Mouse (Mus musculus) MEL (cell line): ENCODE results near the gene Spint2. TPM values are rescaled to one million over a fixed set of nuclear protein-coding genes. Genes with fewer than 3 reads are reported as not detected.

Experiments
- DNase-seq: peaks from one replicate; pipeline ENCODE4 v3.0.0; 2011; ENCODE audit warnings: low read depth, low spot score
- H3K27ac ChIP-seq: 2 replicates; pipeline ENCODE4 v1.5.1; 2012; ENCODE audit warnings: low read depth, mild to moderate bottlenecking, control low read depth, low read length, moderate library complexity; ENCODE audit not compliant: control insufficient read depth
- H3K27me3 ChIP-seq, 2 experiments: fragments of 150-350 bp in 1 of 2; sonication (generic) in 1 of 2; 2 replicates each; pipeline ENCODE4 v1.6.1; 2012; ENCODE audit warnings: low read length in 2 of 2, mild to moderate bottlenecking in 2 of 2, improper control_type of control experiment in 1 of 2, moderate library complexity in 1 of 2; ENCODE audit not compliant: insufficient read depth in 2 of 2, control insufficient read depth in 1 of 2
- H3K36me3 ChIP-seq, 2 experiments: 2 replicates each; pipeline ENCODE4 v1.6.1; 2012 to 2014; ENCODE audit warnings: low read length in 2 of 2, improper control_type of control experiment in 1 of 2, inconsistent platforms in 1 of 2, mild to moderate bottlenecking in 1 of 2; ENCODE audit not compliant: insufficient read depth in 2 of 2, control insufficient read depth in 1 of 2
- H3K4me1 ChIP-seq, 2 experiments: fragments of 150-350 bp in 1 of 2; sonication (generic) in 1 of 2; 2 replicates each; pipeline ENCODE4 v1.6.1; 2012; ENCODE audit warnings: low read length in 2 of 2, improper control_type of control experiment in 1 of 2, mild to moderate bottlenecking in 1 of 2; ENCODE audit not compliant: insufficient read depth in 2 of 2, control insufficient read depth in 1 of 2
- H3K4me3 ChIP-seq, 2 experiments: fragments of 150-350 bp in 1 of 2; sonication (generic) in 1 of 2; 2 replicates each; pipeline ENCODE4 v1.5.1; 2012; ENCODE audit warnings: low read depth in 2 of 2, low read length in 2 of 2, mild to moderate bottlenecking in 2 of 2, moderate library complexity in 2 of 2, control low read depth in 1 of 2, improper control_type of control experiment in 1 of 2; ENCODE audit not compliant: control insufficient read depth in 1 of 2, insufficient read depth in 1 of 2
- H3K79me2 ChIP-seq: 2 replicates; pipeline ENCODE4 v1.6.1; 2012; ENCODE audit warnings: mild to moderate bottlenecking, low read length, moderate library complexity; ENCODE audit not compliant: control insufficient read depth, poor library complexity, insufficient read depth
- H3K9ac ChIP-seq: 2 replicates; pipeline ENCODE4 v1.6.1; 2012; ENCODE audit warnings: low read depth, mild to moderate bottlenecking, control low read depth, low read length, moderate library complexity; ENCODE audit not compliant: control insufficient read depth, poor library complexity, severe bottlenecking
- H3K9me3 ChIP-seq: fragments of 150-350 bp; sonication (generic); replicated peaks from 2 replicates; pipeline ENCODE4 v1.6.1; 2012; ENCODE audit warnings: mild to moderate bottlenecking, low read length, improper control_type of control experiment, moderate library complexity; ENCODE audit not compliant: insufficient read depth
- BHLHE40 ChIP-seq: IDR thresholded peaks from 2 replicates; pipeline ENCODE4 v1.6.1; 2012; ENCODE audit warnings: low read depth, mild to moderate bottlenecking, inconsistent platforms, low read length, improper control_type of control experiment, borderline replicate concordance
- CHD1 ChIP-seq: IDR thresholded peaks from 2 replicates; pipeline ENCODE4 v1.6.1; 2012; ENCODE audit warnings: low read depth, mild to moderate bottlenecking, inconsistent platforms, low read length, improper control_type of control experiment
- CHD2 ChIP-seq: IDR thresholded peaks from 2 replicates; pipeline ENCODE4 v1.6.1; 2011; ENCODE audit warnings: low read length, improper control_type of control experiment
- CTCF ChIP-seq, 3 experiments: IDR thresholded peaks in 2 of 3; conservative IDR thresholded peaks in 1 of 3; 2 replicates each; pipeline ENCODE4 v1.5.1; 2011 to 2012; ENCODE audit warnings: low read length in 3 of 3, low read depth in 2 of 3, mild to moderate bottlenecking in 2 of 3, improper control_type of control experiment in 1 of 3, inconsistent platforms in 1 of 3, mixed read lengths in 1 of 3, moderate library complexity in 1 of 3; ENCODE audit not compliant: control insufficient read depth in 1 of 3, insufficient read depth in 1 of 3, poor library complexity in 1 of 3, severe bottlenecking in 1 of 3
- E2F4 ChIP-seq: IDR thresholded peaks from 2 replicates; pipeline ENCODE4 v1.6.1; 2011; ENCODE audit warnings: low read depth, low read length, improper control_type of control experiment, borderline replicate concordance
- ELF1 ChIP-seq: IDR thresholded peaks from 2 replicates; pipeline ENCODE4 v1.6.1; 2014; ENCODE audit warnings: low read depth, mild to moderate bottlenecking, inconsistent platforms, low read length, improper control_type of control experiment, moderate library complexity
- EP300 ChIP-seq, 2 experiments: IDR thresholded peaks; 2 replicates each; pipeline ENCODE4 v1.6.1; 2011; ENCODE audit warnings: improper control_type of control experiment in 2 of 2, low read length in 2 of 2, low read depth in 1 of 2, mild to moderate bottlenecking in 1 of 2
- ETS1 ChIP-seq: IDR thresholded peaks from 2 replicates; pipeline ENCODE4 v1.6.1; 2012; ENCODE audit warnings: low read depth, mild to moderate bottlenecking, inconsistent platforms, low read length, improper control_type of control experiment, moderate library complexity
- GABPA ChIP-seq: IDR thresholded peaks from 2 replicates; pipeline ENCODE4 v1.6.1; 2012; ENCODE audit warnings: low read depth, mild to moderate bottlenecking, inconsistent platforms, low read length, improper control_type of control experiment, moderate library complexity
- GATA1 ChIP-seq: IDR thresholded peaks from 2 replicates; pipeline ENCODE4 v1.6.1; 2011; ENCODE audit warnings: low read depth, low read length, improper control_type of control experiment
- HCFC1 ChIP-seq: IDR thresholded peaks from 2 replicates; pipeline ENCODE4 v1.6.1; 2012; ENCODE audit warnings: low read depth, mild to moderate bottlenecking, inconsistent platforms, low read length, improper control_type of control experiment, moderate library complexity
- JUND ChIP-seq: IDR thresholded peaks from 2 replicates; pipeline ENCODE4 v1.6.1; 2011; ENCODE audit warnings: low read depth, mild to moderate bottlenecking, improper control_type of control experiment, low read length
- KAT2A ChIP-seq: conservative IDR thresholded peaks from 2 replicates; pipeline ENCODE4 v1.6.1; 2012; ENCODE audit warnings: low read depth, low read length, improper control_type of control experiment, inconsistent platforms
- MAFK ChIP-seq: IDR thresholded peaks from 2 replicates; pipeline ENCODE4 v1.6.1; 2011; ENCODE audit warnings: low read depth, mild to moderate bottlenecking, low read length, improper control_type of control experiment, borderline replicate concordance
- MAX ChIP-seq: IDR thresholded peaks from 2 replicates; pipeline ENCODE4 v1.6.1; 2011; ENCODE audit warnings: low read length, improper control_type of control experiment
- MAZ ChIP-seq: IDR thresholded peaks from 2 replicates; pipeline ENCODE4 v1.6.1; 2012; ENCODE audit warnings: low read depth, mild to moderate bottlenecking, inconsistent platforms, low read length, improper control_type of control experiment
- MEF2A ChIP-seq: IDR thresholded peaks from 2 replicates; pipeline ENCODE4 v1.6.1; 2014; ENCODE audit warnings: low read depth, mild to moderate bottlenecking, inconsistent platforms, low read length, improper control_type of control experiment; ENCODE audit not compliant: poor library complexity, insufficient replicate concordance, severe bottlenecking; ENCODE audit errors: extremely low read depth
- MYB ChIP-seq: IDR thresholded peaks from 2 replicates; pipeline ENCODE4 v1.6.1; 2011; ENCODE audit warnings: mild to moderate bottlenecking, low read depth, low read length, improper control_type of control experiment
- MYC ChIP-seq: IDR thresholded peaks from 2 replicates; pipeline ENCODE4 v1.6.1; 2011; ENCODE audit warnings: low read depth, mild to moderate bottlenecking, low read length, improper control_type of control experiment, moderate library complexity
- NELFE ChIP-seq: IDR thresholded peaks from 2 replicates; pipeline ENCODE4 v1.6.1; 2011; ENCODE audit warnings: low read depth, low read length, improper control_type of control experiment
- NRF1 ChIP-seq: IDR thresholded peaks from 2 replicates; pipeline ENCODE4 v1.6.1; 2014; ENCODE audit warnings: low read depth, mild to moderate bottlenecking, inconsistent platforms, low read length, improper control_type of control experiment, moderate library complexity; ENCODE audit not compliant: poor library complexity, insufficient read depth, severe bottlenecking
- POLR2A ChIP-seq, 2 experiments: IDR thresholded peaks; 2 replicates each; pipeline ENCODE4 v1.6.1; 2011 to 2012; ENCODE audit warnings: low read length in 2 of 2, mild to moderate bottlenecking in 2 of 2, control low read depth in 1 of 2, improper control_type of control experiment in 1 of 2, low read depth in 1 of 2, moderate library complexity in 1 of 2; ENCODE audit not compliant: control insufficient read depth in 1 of 2, insufficient read depth in 1 of 2, poor library complexity in 1 of 2
- POLR2AphosphoS2 ChIP-seq: IDR thresholded peaks from 2 replicates; pipeline ENCODE4 v1.6.1; 2011; ENCODE audit warnings: low read length, improper control_type of control experiment
- POLR2AphosphoS5 ChIP-seq: IDR thresholded peaks from 2 replicates; pipeline ENCODE4 v1.6.1; 2012; ENCODE audit warnings: low read depth, borderline replicate concordance, mild to moderate bottlenecking, inconsistent platforms, low read length, moderate library complexity, mixed read lengths
- RAD21 ChIP-seq: IDR thresholded peaks from 2 replicates; pipeline ENCODE4 v1.6.1; 2011; ENCODE audit warnings: mild to moderate bottlenecking, low read depth, low read length, improper control_type of control experiment
- RCOR1 ChIP-seq: IDR thresholded peaks from 2 replicates; pipeline ENCODE4 v1.6.1; 2012; ENCODE audit warnings: low read depth, mild to moderate bottlenecking, inconsistent platforms, low read length, improper control_type of control experiment
- SIN3A ChIP-seq: IDR thresholded peaks from 2 replicates; pipeline ENCODE4 v1.6.1; 2012; ENCODE audit warnings: low read length, improper control_type of control experiment, inconsistent platforms
- SMC3 ChIP-seq: IDR thresholded peaks from 2 replicates; pipeline ENCODE4 v1.6.1; 2011; ENCODE audit warnings: low read depth, low read length, improper control_type of control experiment
- TAL1 ChIP-seq: IDR thresholded peaks from 2 replicates; pipeline ENCODE4 v1.6.1; 2012; ENCODE audit warnings: mild to moderate bottlenecking, inconsistent platforms, low read length, moderate library complexity, mixed read lengths
- TBP ChIP-seq: IDR thresholded peaks from 2 replicates; pipeline ENCODE4 v1.8.0; 2011; ENCODE audit warnings: low read depth, low read length, improper control_type of control experiment
- TCF12 ChIP-seq: IDR thresholded peaks from 2 replicates; pipeline ENCODE4 v1.6.1; 2014; ENCODE audit warnings: low read depth, mild to moderate bottlenecking, inconsistent platforms, low read length, improper control_type of control experiment, moderate library complexity
- UBTF ChIP-seq: IDR thresholded peaks from 2 replicates; pipeline ENCODE4 v1.6.1; 2012; ENCODE audit warnings: low read depth, mild to moderate bottlenecking, inconsistent platforms, low read length, improper control_type of control experiment, moderate library complexity, borderline replicate concordance; ENCODE audit not compliant: insufficient read depth
- USF1 ChIP-seq: IDR thresholded peaks from 2 replicates; pipeline ENCODE4 v1.6.1; 2014; ENCODE audit warnings: low read depth, mild to moderate bottlenecking, inconsistent platforms, low read length, improper control_type of control experiment, moderate library complexity
- USF2 ChIP-seq, 2 experiments: IDR thresholded peaks; 2 replicates each; pipeline ENCODE4 v1.6.1; 2011 to 2012; ENCODE audit warnings: improper control_type of control experiment in 2 of 2, low read length in 2 of 2, borderline replicate concordance in 1 of 2, inconsistent platforms in 1 of 2, low read depth in 1 of 2, mild to moderate bottlenecking in 1 of 2; ENCODE audit not compliant: insufficient read depth in 1 of 2
- ZC3H11A ChIP-seq: IDR thresholded peaks from 2 replicates; pipeline ENCODE4 v1.6.1; 2012; ENCODE audit warnings: low read depth, mild to moderate bottlenecking, inconsistent platforms, low read length, improper control_type of control experiment
- ZKSCAN1 ChIP-seq: IDR thresholded peaks from 2 replicates; pipeline ENCODE4 v1.6.1; 2012; ENCODE audit warnings: low read depth, mild to moderate bottlenecking, inconsistent platforms, low read length, improper control_type of control experiment, moderate library complexity
- ZMIZ1 ChIP-seq: IDR thresholded peaks from 2 replicates; pipeline ENCODE4 v1.6.1; 2012; ENCODE audit warnings: low read depth, mild to moderate bottlenecking, inconsistent platforms, low read length, improper control_type of control experiment, moderate library complexity
- ZNF384 ChIP-seq: IDR thresholded peaks from 2 replicates; pipeline ENCODE4 v1.6.1; 2012; ENCODE audit warnings: low read depth, mild to moderate bottlenecking, inconsistent platforms, low read length, improper control_type of control experiment
- polyA plus RNA-seq, 2 experiments: library from polyadenylated mRNA; stranded (reverse) in 1 of 2; unstranded in 1 of 2; fragments of >175 nt in 1 of 2; fragments of >200 nt in 1 of 2; gene quantifications; 2 replicates each; pipeline versions ENCODE4 v1.2.1 to v1.2.4; 2012; ENCODE audit warnings: low replicate concordance in 2 of 2, low read depth in 1 of 2; ENCODE audit not compliant: insufficient read length in 2 of 2, insufficient read depth in 1 of 2, missing spikeins in 1 of 2
- total RNA-seq: library from RNA; depleted of rRNA; stranded (reverse); fragments of 300-350 nt; gene quantifications from 2 replicates; pipeline ENCODE4 v1.2.3, GENCODE M21; 2012

Spint2 gene
- total and polyA plus RNA-seq, 3 experiments, result 78.1 to 131 TPM; not detected in 1

- Histone ChIP-seq H3K27ac (no peak overlapping the region), H3K4me1 (peaks cover 7 to 16% of the 10 kb centered on the region in 2 experiments), H3K36me3 (peaks cover 0 to 8% of the 10 kb centered on the region in 2 experiments; a peak in 2 of 4 replicates), H3K4me3 (peak overlapping the region in 1 of 2 experiments; percentile 26; a peak in 1 of 4 replicates), H3K27me3 (no peaks in the 10 kb centered on the region), H3K79me2 (no peaks in the 10 kb centered on the region; the same call in 1 of the 2 replicates), H3K9me3 (no peaks in the 10 kb centered on the region), H3K9ac (no peak overlapping the region)
- DNase-seq, result peak; percentile 87
- TF ChIP-seq MAFK, result peak; percentile 60; the same call in 1 of the 2 replicates
- TF ChIP-seq NELFE, result no peak
- no peak for TF ChIP-seq CHD1
- TF ChIP-seq HCFC1, result no peak
- peak; percentile 66 for TF ChIP-seq RCOR1
- TF ChIP-seq MEF2A, result peak; percentile 96
- no peak for TF ChIP-seq USF2 (IDR thresholded peaks at IDR 0.05; ENCODE audit: borderline replicate concordance in 1 of 2, insufficient read depth in 1 of 2, low read depth in 1 of 2, low read length in 2 of 2)
- no peak for TF ChIP-seq E2F4
- no peak for TF ChIP-seq SMC3
- no peak for TF ChIP-seq ZKSCAN1
- no peak for TF ChIP-seq POLR2AphosphoS5
- no peak for TF ChIP-seq RAD21
- no peak for TF ChIP-seq JUND
- no peak for TF ChIP-seq TBP
- no peak for TF ChIP-seq USF1
- TF ChIP-seq MAZ, result no peak
- TF ChIP-seq ZNF384, result no peak
- TF ChIP-seq NRF1, result no peak
- no peak for TF ChIP-seq ZC3H11A
- TF ChIP-seq GATA1, result peak; percentile 79
- no peak for TF ChIP-seq KAT2A
- no peak for TF ChIP-seq MYC
- peak; percentile 44; the same call in 1 of the 2 replicates for TF ChIP-seq TCF12
- peak; percentile 32 to 61 for TF ChIP-seq EP300 (IDR thresholded peaks at IDR 0.05; ENCODE audit: low read depth in 1 of 2, low read length in 2 of 2)
- TF ChIP-seq MAX, result no peak
- TF ChIP-seq SIN3A, result peak; percentile 66
- no peak for TF ChIP-seq CHD2
- TF ChIP-seq BHLHE40, result peak; percentile 56; the same call in 1 of the 2 replicates
- TF ChIP-seq ELF1, result no peak
- no peak for TF ChIP-seq ZMIZ1
- no peak for TF ChIP-seq MYB
- no peak for TF ChIP-seq GABPA
- peak; percentile 32; the same call in 1 of the 2 replicates for TF ChIP-seq TAL1
- TF ChIP-seq CTCF (IDR thresholded peaks at IDR 0.05 in 2 of 3, conservative IDR thresholded peaks at IDR 0.05 in 1 of 3; ENCODE audit: control insufficient read depth in 1 of 3, insufficient read depth in 1 of 3, low read depth in 2 of 3, low read length in 3 of 3, poor library complexity in 1 of 3, severe bottlenecking in 1 of 3), result no peak
- no peak for TF ChIP-seq POLR2A (IDR thresholded peaks at IDR 0.05; ENCODE audit: control insufficient read depth in 1 of 2, insufficient read depth in 1 of 2, low read depth in 1 of 2, low read length in 2 of 2, poor library complexity in 1 of 2)
- TF ChIP-seq POLR2AphosphoS2, result no peak
- no peak for TF ChIP-seq UBTF
- peak; percentile 94 for TF ChIP-seq ETS1
These were observed 48.0 kb downstream of the Spint2 start for GRCm38 (mm10) chr7:29233745-29234144.
